In genomic region chr15:100735953-100736300, GRCm38 (mm10) we compare ENCODE assay signal across 15 mouse cellular contexts. TPM values are rescaled to one million over a fixed set of nuclear protein-coding genes. Genes with fewer than 3 reads are reported as not detected.
DNase-seq lines count a peak whose midpoint lies in the region; ATAC-seq and TF ChIP-seq lines count a peak whose summit lies in the region.
"Had no signal": no experiment of that assay in that cellular context is flagged by ENCODE, and none has a peak within 500 bp of the region (broad histone marks: within the 10 kb centered on the region; RNA-seq: fewer than 3 reads in every experiment).

No protein-coding gene starts in this region.

- peaks cover 65% of the 10 kb centered on the region for H3K4me1 ChIP-seq in liver, embryonic 12.5 days
- peaks cover 61% of the 10 kb centered on the region for H3K4me1 ChIP-seq in liver, embryonic 13.5 days (replicated peaks)
- H3K4me1 ChIP-seq in hindbrain, embryonic 13.5 days (replicated peaks) = no peaks in the 10 kb centered on the region
- H3K4me1 ChIP-seq: forebrain, embryonic 12.5 days; hindbrain, embryonic 15.5 days; midbrain, embryonic 10.5 days had no signal

- DNase-seq in liver (peak; percentile 41), R1 (ENCODE audit: low read depth, low spot score) (peak; percentile 30)
- DNase-seq in liver, embryonic 13.5 days = no peak
- no peak for DNase-seq in frontal cortex, adult 2 months (ENCODE audit: extremely low spot score in 1 of 2, low spot score in 1 of 2)
- no peak for DNase-seq in embryo, embryonic 11 days
- DNase-seq: cerebellum, adult 18-20 months; kidney, adult 2 months; kidney, postnatal 4 days had no signal

- H3K27ac ChIP-seq in liver, embryonic 12.5 days = no peak overlapping the region
- peak overlapping the region; percentile 23; the same call in 1 of the 2 replicates for H3K27ac ChIP-seq in liver, embryonic 13.5 days
- H3K27ac ChIP-seq in hindbrain, embryonic 13.5 days = no peak overlapping the region
- H3K27ac ChIP-seq: forebrain, embryonic 12.5 days; hindbrain, embryonic 15.5 days; limb, embryonic 12.5 days had no signal

- H3K27me3 ChIP-seq in liver, embryonic 12.5 days (replicated peaks) = peaks cover 31% of the 10 kb centered on the region
- H3K27me3 ChIP-seq in liver, embryonic 13.5 days = peaks cover 18% of the 10 kb centered on the region
- no peaks in the 10 kb centered on the region for H3K27me3 ChIP-seq in myocyte (ENCODE audit: control insufficient read depth, insufficient read depth, insufficient read length)
- H3K27me3 ChIP-seq in hindbrain, embryonic 13.5 days = peaks cover 15% of the 10 kb centered on the region

- H3K36me3 ChIP-seq in liver, embryonic 12.5 days = no peaks in the 10 kb centered on the region
- H3K36me3 ChIP-seq in liver, embryonic 13.5 days = no peaks in the 10 kb centered on the region
- no peaks in the 10 kb centered on the region for H3K36me3 ChIP-seq in myocyte (ENCODE audit: control insufficient read depth, insufficient read depth)
- H3K36me3 ChIP-seq in hindbrain, embryonic 13.5 days = no peaks in the 10 kb centered on the region
- H3K36me3 ChIP-seq: forebrain, embryonic 12.5 days; hindbrain, embryonic 15.5 days; limb, embryonic 12.5 days; midbrain, embryonic 10.5 days had no signal

- H3K9me3 ChIP-seq in liver, embryonic 12.5 days (replicated peaks) = no peaks in the 10 kb centered on the region
- no peaks in the 10 kb centered on the region for H3K9me3 ChIP-seq in liver, embryonic 13.5 days (replicated peaks)
- H3K9me3 ChIP-seq in hindbrain, embryonic 13.5 days = no peaks in the 10 kb centered on the region
- H3K9me3 ChIP-seq: forebrain, embryonic 12.5 days; hindbrain, embryonic 15.5 days; limb, embryonic 12.5 days; midbrain, embryonic 10.5 days had no signal

- H3K79me2 ChIP-seq in myocyte (ENCODE audit: control insufficient read depth, insufficient read depth) = no peaks in the 10 kb centered on the region

- no peak overlapping the region for H3K4me3 ChIP-seq in liver, embryonic 12.5 days
- H3K4me3 ChIP-seq in liver, embryonic 13.5 days (replicated peaks) = no peak overlapping the region
- H3K4me3 ChIP-seq in myocyte = peak overlapping the region; percentile 0
- H3K4me3 ChIP-seq in hindbrain, embryonic 13.5 days = no peak overlapping the region
- H3K4me3 ChIP-seq: forebrain, embryonic 12.5 days; hindbrain, embryonic 15.5 days; limb, embryonic 12.5 days; midbrain, embryonic 10.5 days had no signal

- ATAC-seq in liver, embryonic 12.5 days = no peak
- ATAC-seq in liver, embryonic 13.5 days (ENCODE audit: low read depth) = no peak
- ATAC-seq in hindbrain, embryonic 13.5 days (ENCODE audit: low FRiP score) = no peak

- no peak for TF ChIP-seq POLR2A in myocyte (IDR thresholded peaks at IDR 0.05; ENCODE audit: insufficient read length, low read depth)

- no peak overlapping the region; the same call in 1 of the 2 replicates for H3K9ac ChIP-seq in liver, embryonic 12.5 days
- H3K9ac ChIP-seq in liver, embryonic 13.5 days = no peak overlapping the region
- H3K9ac ChIP-seq in hindbrain, embryonic 13.5 days = no peak overlapping the region
- H3K9ac ChIP-seq: forebrain, embryonic 12.5 days; hindbrain, embryonic 15.5 days; limb, embryonic 12.5 days had no signal

- no peak overlapping the region for H3K4me2 ChIP-seq in liver, embryonic 12.5 days
- H3K4me2 ChIP-seq in liver, embryonic 13.5 days = peak overlapping the region; percentile 15
- H3K4me2 ChIP-seq in myocyte (ENCODE audit: low read depth) = peak overlapping the region; percentile 71
- H3K4me2 ChIP-seq in hindbrain, embryonic 13.5 days = no peak overlapping the region
- H3K4me2 ChIP-seq: forebrain, embryonic 12.5 days; hindbrain, embryonic 15.5 days; limb, embryonic 12.5 days had no signal

- WGBS in liver, embryonic 12.5 days (ENCODE audit: insufficient replicate concordance) = 35% methylated on average over 9 of the region's 9 CpGs
- 20% methylated on average over 9 of the region's 9 CpGs for WGBS in liver, embryonic 13.5 days (ENCODE audit: insufficient replicate concordance)
- 84% methylated on average over 9 of the region's 9 CpGs for WGBS in hindbrain, embryonic 13.5 days

- no peak overlapping the region for H3ac ChIP-seq in myocyte (ENCODE audit: control insufficient read depth, insufficient read length)

TF ChIP-seq in myocyte, 11 proteins besides CTCF, POLR2A, EP300 and RAD21:
- TF ChIP-seq MYOD1 (IDR thresholded peaks at IDR 0.05; ENCODE audit: control insufficient read depth in 1 of 3, insufficient read length in 2 of 3, low read depth in 2 of 3) (no peak), POLR2AphosphoS2 (IDR thresholded peaks at IDR 0.05; ENCODE audit: insufficient read length, low read depth) (no peak), USF1 (IDR thresholded peaks at IDR 0.05; ENCODE audit: low read depth) (no peak), TCF3 (IDR thresholded peaks at IDR 0.05; ENCODE audit: insufficient read length, low read depth) (no peak), CEBPB (IDR thresholded peaks at IDR 0.05; ENCODE audit: insufficient read depth, poor library complexity, severe bottlenecking) (no peak), MYOG (IDR thresholded peaks at IDR 0.05; ENCODE audit: control insufficient read depth in 1 of 3, insufficient read depth in 1 of 3, insufficient read length in 2 of 3, low read depth in 2 of 3) (no peak), SRF (IDR thresholded peaks at IDR 0.05; ENCODE audit: control insufficient read depth, insufficient read length, low read depth) (no peak), MAX (IDR thresholded peaks at IDR 0.05; ENCODE audit: low read depth) (no peak), REST (IDR thresholded peaks at IDR 0.05; ENCODE audit: insufficient read depth, insufficient read length) (no peak), E2F4 (IDR thresholded peaks at IDR 0.05; ENCODE audit: insufficient read depth) (no peak)

RNA-seq across cellular contexts. Expression of gene Galnt6, which starts 6.8 kb away (rescaled TPM):
- polyA plus RNA-seq in liver, embryonic 12.5 days (2016; fragmentation: Nextera tagmentation; extraction: Ambion mirVana) = 0.96 and 1.3 TPM in 2 replicates
- 1.1 and 1.3 TPM in 2 replicates for polyA plus RNA-seq in liver, embryonic 13.5 days (2015; fragmentation: Nextera tagmentation; extraction: Ambion mirVana)
- polyA plus RNA-seq in myocyte (2012; fragmentation: generic; extraction: Trizol) = 26.0 TPM
- polyA plus RNA-seq in hindbrain, embryonic 13.5 days (2015; fragmentation: Nextera tagmentation; extraction: Ambion mirVana) = 0.13 and 0.17 TPM in 2 replicates
- 3.6 and 3.8 TPM in 2 replicates for polyA plus RNA-seq in frontal cortex, adult 2 months (2012; rRNA removed)

RNA-seq across cellular contexts. Expression of gene Slc4a8, which starts 25.6 kb away (rescaled TPM):
- polyA plus RNA-seq in liver, embryonic 12.5 days (2016; fragmentation: Nextera tagmentation; extraction: Ambion mirVana) = 0.47 and 0.70 TPM in 2 replicates
- 0.34 and 0.51 TPM in 2 replicates for polyA plus RNA-seq in liver, embryonic 13.5 days (2015; fragmentation: Nextera tagmentation; extraction: Ambion mirVana)
- 13.3 TPM for polyA plus RNA-seq in myocyte (2012; fragmentation: generic; extraction: Trizol)
- polyA plus RNA-seq in hindbrain, embryonic 13.5 days (2015; fragmentation: Nextera tagmentation; extraction: Ambion mirVana) = 25.7 and 26.2 TPM in 2 replicates
- 31.1 and 35.4 TPM in 2 replicates for polyA plus RNA-seq in frontal cortex, adult 2 months (2012; rRNA removed)

RNA-seq across cellular contexts. Expression of gene Cela1, which starts 48.2 kb away (rescaled TPM):
- polyA plus RNA-seq in liver, embryonic 12.5 days (2016; fragmentation: Nextera tagmentation; extraction: Ambion mirVana) = 8.7 and 11.0 TPM in 2 replicates
- 8.2 and 11.8 TPM in 2 replicates for polyA plus RNA-seq in liver, embryonic 13.5 days (2015; fragmentation: Nextera tagmentation; extraction: Ambion mirVana)
- polyA plus RNA-seq in myocyte (2012; fragmentation: generic; extraction: Trizol) = 23.5 TPM
- 1.4 and 2.1 TPM in 2 replicates for polyA plus RNA-seq in hindbrain, embryonic 13.5 days (2015; fragmentation: Nextera tagmentation; extraction: Ambion mirVana)
- polyA plus RNA-seq in frontal cortex, adult 2 months (2012; rRNA removed) = 6.7 and 6.9 TPM in 2 replicates
- polyA plus RNA-seq: forebrain, embryonic 12.5 days had no signal

Comparison
In these comparisons a context has a peak if more than half of its experiments do, and no peak if none do; other contexts are left out.
1. DNase-seq: peak in liver (single experiment) and R1 (single experiment); none in liver, embryonic 13.5 days (single experiment), frontal cortex, adult 2 months (0 of 2) and embryo, embryonic 11 days (single experiment).
2. H3K4me2 ChIP-seq: peak in liver, embryonic 13.5 days (single experiment) and myocyte (single experiment); none in liver, embryonic 12.5 days (single experiment) and hindbrain, embryonic 13.5 days (single experiment).